Mouse (Mus musculus): ENCODE results near the gene Ackr3.

DNA sequence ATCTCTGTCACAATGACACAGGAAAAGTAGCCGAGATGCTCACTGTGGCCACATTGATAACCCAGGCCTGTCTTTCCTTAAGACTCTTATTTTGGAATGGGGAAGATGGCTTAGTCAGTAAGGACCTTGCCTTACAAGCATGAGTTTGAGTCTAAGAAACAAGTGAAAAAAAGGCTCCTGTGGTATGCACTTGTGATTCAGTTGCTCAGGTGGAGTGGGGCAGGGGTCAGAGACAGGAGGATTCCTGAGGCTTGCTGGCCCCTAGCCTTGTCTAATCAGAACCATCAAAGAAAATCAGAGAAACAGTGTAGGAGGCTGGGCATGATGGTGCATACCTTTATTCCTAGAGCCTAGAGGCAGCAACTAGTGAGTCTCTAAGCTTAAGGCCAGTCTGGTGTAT, 40.8 kb downstream of the Ackr3 start:
- TF ChIP-seq CTCF (conservative IDR thresholded peaks at IDR 0.05; ENCODE audit: insufficient read depth, insufficient read length, low read depth, low read length), result no peak
- no peak for TF ChIP-seq POLR2A (IDR thresholded peaks at IDR 0.05; ENCODE audit: low read depth, low read length)
